Mouse (Mus musculus) cortical plate, adult 2 months (tissue): ENCODE results near the gene Dync2h1.

Experiments used
- CTCF ChIP-seq: fragments of 200-500 bp; IDR thresholded peaks from 2 replicates; pipeline ENCODE4 v1.5.1; 2011; ENCODE audit warnings: mild to moderate bottlenecking, control low read depth, low read length; ENCODE audit not compliant: insufficient read depth; ENCODE audit errors: extremely low read depth
- POLR2A ChIP-seq: fragments of 200-500 bp; IDR thresholded peaks from 2 replicates; pipeline ENCODE4 v1.6.1; 2011; ENCODE audit warnings: mild to moderate bottlenecking, low read length, control low read depth; ENCODE audit not compliant: insufficient read depth; ENCODE audit errors: extremely low read depth

DNA sequence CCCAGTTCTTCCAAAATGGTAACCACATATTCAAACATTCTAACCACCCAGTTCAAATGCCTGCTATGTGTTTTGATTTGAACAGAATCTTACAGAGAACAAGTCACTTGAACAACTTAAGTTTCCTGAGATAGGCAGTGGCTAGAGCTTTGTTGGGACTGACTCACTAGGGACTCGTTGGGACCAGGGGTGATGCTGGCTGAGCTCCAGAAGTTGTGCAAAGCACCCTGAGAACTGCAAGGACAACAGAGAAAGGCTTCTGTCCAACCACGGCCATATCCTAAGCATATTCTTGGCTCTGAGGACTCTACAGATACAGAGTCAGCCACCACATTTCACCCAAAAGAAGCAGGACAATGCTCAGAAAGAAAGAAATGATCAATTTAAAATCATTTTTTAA lies 215.1 kb downstream of the Dync2h1 start:
- no peak for TF ChIP-seq CTCF
- TF ChIP-seq POLR2A, result no peak
